Mouse (Mus musculus) forebrain, postnatal 0 days (tissue): Measurements from ENCODE around the gene Tpcn2. TPM values are rescaled to one million over a fixed set of nuclear protein-coding genes. Genes with fewer than 3 reads are reported as not detected.

Experiments
- ATAC-seq: fragments of 200-750 bp; cut with Nextera tagmentation; 2 replicates; pipeline ENCODE4 v1.8.0; 2017; ENCODE audit warnings: mild to moderate bottlenecking, moderate library complexity
- DNase-seq: peaks from one replicate; pipeline ENCODE4 v3.0.0-alpha.2; 2015
- H3K27ac ChIP-seq: fragments of 300-500 bp; sonication (generic); 2 replicates; pipeline ENCODE4 v1.5.1; 2014; ENCODE audit warnings: low read depth, mild to moderate bottlenecking, antibody characterized with exemption, low read length, moderate library complexity, mixed read lengths
- H3K27me3 ChIP-seq: fragments of 300-500 bp; sonication (generic); 2 replicates; pipeline ENCODE4 v1.6.1; 2014; ENCODE audit warnings: mild to moderate bottlenecking, low read length, mixed read lengths; ENCODE audit not compliant: insufficient read depth
- H3K36me3 ChIP-seq: fragments of 300-500 bp; sonication (generic); 2 replicates; pipeline ENCODE4 v1.6.1; 2014; ENCODE audit warnings: mild to moderate bottlenecking, moderate library complexity; ENCODE audit not compliant: insufficient read depth
- H3K4me1 ChIP-seq: fragments of 300-500 bp; sonication (generic); 2 replicates; pipeline ENCODE4 v1.6.1; 2014; ENCODE audit warnings: antibody characterized with exemption; ENCODE audit not compliant: insufficient read depth
- H3K4me2 ChIP-seq: fragments of 300-500 bp; sonication (generic); 2 replicates; pipeline ENCODE4 v1.6.1; 2014; ENCODE audit warnings: low read depth, mild to moderate bottlenecking, moderate library complexity
- H3K4me3 ChIP-seq: fragments of 300-500 bp; sonication (generic); 2 replicates; pipeline ENCODE4 v1.5.1; 2014; ENCODE audit warnings: low read depth, low read length, mixed read lengths
- H3K9ac ChIP-seq: fragments of 300-500 bp; sonication (generic); 2 replicates; pipeline ENCODE4 v1.6.1; 2014; ENCODE audit warnings: mild to moderate bottlenecking
- H3K9me3 ChIP-seq: fragments of 300-500 bp; sonication (generic); 2 replicates; pipeline ENCODE4 v1.6.1; 2016; ENCODE audit warnings: low read length
- CTCF ChIP-seq: sonication (generic); IDR thresholded peaks from 2 replicates; pipeline ENCODE4 v1.5.1; 2016; ENCODE audit warnings: antibody characterized with exemption, control low read depth, low read depth
- WGBS: fragments of 180-500 bp; shearing (Covaris S2); extraction: QIAGEN DNeasy Blood & Tissue Kit; methylation state at CpG from one replicate; pipeline ENCODE4 v1.1.7; 2014; 5-methylcytosine and 5-hydroxymethylcytosine counted together
- polyA plus RNA-seq: library from polyadenylated mRNA; unstranded; fragments of >200 nt; fragmentation: Nextera tagmentation; extraction: Ambion mirVana; gene quantifications from 2 replicates; pipeline ENCODE4 v1.2.1, GENCODE M21; 2015
- total RNA-seq: library from RNA; depleted of rRNA; stranded (reverse); fragments of >200 nt; gene quantifications from 2 replicates; pipeline ENCODE4 v1.2.3, GENCODE M21; 2014

The Tpcn2 gene
- total and polyA plus RNA-seq, 2 experiments from 2014 or later: 1.3 to 2.5 TPM

DNA sequence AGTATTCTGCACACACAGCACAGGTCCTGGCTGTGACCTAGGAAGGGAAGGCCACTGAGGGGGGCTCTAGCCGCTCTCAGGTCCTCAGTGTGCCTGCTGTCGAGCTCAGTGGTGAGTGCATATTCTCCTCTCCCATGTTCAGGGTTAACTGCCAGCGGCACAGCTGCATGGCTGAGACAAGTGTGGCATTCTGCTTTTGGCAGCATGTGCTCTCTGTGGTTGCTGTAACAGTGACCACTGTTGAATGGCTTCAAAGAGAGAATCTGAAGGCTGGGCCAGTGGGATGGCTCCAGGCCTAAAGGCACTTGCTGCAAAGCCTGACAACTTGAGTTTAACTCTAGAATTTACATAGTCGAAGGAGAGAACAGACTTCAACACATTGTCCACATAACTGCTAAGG, 33.7 kb upstream of the Tpcn2 start:
- no peak for TF ChIP-seq CTCF
- Histone ChIP-seq H3K27me3 (no peaks in the 10 kb centered on the region), H3K27ac (no peak overlapping the region), H3K4me1 (no peaks in the 10 kb centered on the region), H3K36me3 (no peaks in the 10 kb centered on the region), H3K9ac (no peak overlapping the region), H3K9me3 (no peaks in the 10 kb centered on the region), H3K4me3 (no peak overlapping the region), H3K4me2 (no peak overlapping the region)
- 51% methylated on average over 4 of the region's 4 CpGs for WGBS
- ATAC-seq (peak; percentile 40; the same call in 1 of the 2 replicates), DNase-seq (no peak)

DNA sequence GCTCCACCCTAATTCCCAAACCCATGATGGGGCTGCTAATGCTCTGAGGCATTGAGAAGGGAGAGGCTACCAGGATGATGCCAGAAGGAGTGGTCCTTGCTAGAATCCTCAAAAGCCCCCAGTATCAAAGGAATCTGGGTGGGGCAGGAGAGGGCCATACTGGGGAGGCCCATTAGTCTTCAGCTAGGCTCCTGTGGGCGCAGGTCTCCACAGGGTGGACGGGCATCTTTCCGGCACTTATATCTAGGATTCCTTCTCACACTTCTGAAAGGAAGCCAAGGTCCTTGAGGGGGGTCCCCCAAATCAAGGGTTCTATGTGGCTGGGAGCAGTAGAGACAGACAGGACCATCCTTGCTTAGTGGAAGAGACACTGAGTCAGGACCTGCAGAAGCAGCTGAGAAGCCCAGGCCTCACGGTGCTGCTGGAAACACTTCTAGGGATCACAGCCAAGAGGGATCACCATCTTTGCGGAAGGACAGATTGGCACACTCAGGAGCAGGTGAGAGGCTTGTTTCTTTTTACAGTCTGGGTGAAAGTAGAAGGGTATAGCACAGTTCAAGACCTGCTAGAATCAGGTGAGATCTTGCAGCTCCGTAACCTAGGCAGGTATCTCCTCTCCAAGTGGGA, 31.1 kb upstream of the Tpcn2 start, which contains the start of gene Mrgprd:
Gene Mrgprd, plus strand, starts transcription at position 51 of the 627 bp plus-strand sequence.
- DNase-seq: no peak
- Histone ChIP-seq H3K4me3 (no peak within 1 kb of the TSS), H3K4me2 (no peak within 1 kb of the TSS), H3K9ac (no peak within 1 kb of the TSS), H3K9me3 (no peaks in the 10 kb centered on the region), H3K27me3 (no peaks in the 10 kb centered on the region), H3K4me1 (no peaks in the 10 kb centered on the region), H3K27ac (no peak within 1 kb of the TSS), H3K36me3 (no peaks in the 10 kb centered on the region)
- WGBS: 89% methylated on average over 6 of the region's 6 CpGs
- ATAC-seq: no peak
- TF ChIP-seq CTCF: no peak

DNA sequence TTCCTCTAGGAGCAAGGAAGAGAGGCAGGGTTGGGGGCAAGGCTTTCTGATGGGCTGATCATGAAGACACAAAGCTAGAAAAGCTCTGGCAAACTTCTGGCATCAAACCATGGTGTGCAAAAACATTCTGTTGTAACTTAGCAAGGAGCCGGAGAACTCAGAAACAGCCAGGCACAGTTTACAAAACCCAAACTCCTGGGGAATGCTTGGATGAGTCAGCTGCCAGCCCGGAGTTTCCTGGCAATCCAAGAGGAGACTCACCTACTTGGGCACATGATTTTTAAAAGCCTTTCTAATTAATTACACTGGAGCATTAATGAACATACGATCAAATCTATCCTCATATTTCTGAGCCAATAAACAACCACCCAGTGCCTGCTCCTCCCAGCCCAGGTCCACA, 28.3 kb upstream of the Tpcn2 start:
- Histone ChIP-seq H3K9me3 (no peaks in the 10 kb centered on the region), H3K9ac (no peak overlapping the region), H3K4me3 (no peak overlapping the region), H3K4me1 (no peaks in the 10 kb centered on the region), H3K36me3 (no peaks in the 10 kb centered on the region), H3K27ac (no peak overlapping the region), H3K27me3 (no peaks in the 10 kb centered on the region), H3K4me2 (no peak overlapping the region)
- TF ChIP-seq CTCF: no peak
- DNase-seq (no peak), ATAC-seq (no peak)
- 75% methylated on average over 3 of the region's 3 CpGs for WGBS

DNA sequence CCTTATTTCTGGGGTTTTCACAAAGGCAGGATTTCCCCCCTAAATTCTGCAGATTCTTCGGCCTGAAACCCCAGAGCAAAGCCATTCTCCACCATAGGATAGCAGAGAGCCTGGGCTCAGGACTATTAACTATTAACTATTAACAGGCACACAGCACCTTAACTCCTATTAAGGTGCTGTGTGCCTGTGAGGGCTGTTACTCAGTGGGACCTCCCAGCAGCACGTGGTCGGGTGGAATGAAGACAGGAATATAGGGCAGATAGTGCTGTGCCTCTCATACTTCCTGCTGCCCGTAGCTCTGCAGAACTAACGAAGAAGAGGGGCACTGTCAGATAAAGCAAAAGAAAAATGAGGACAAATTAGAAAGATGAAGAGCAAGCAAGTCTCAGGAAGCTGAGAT, 26.7 kb upstream of the Tpcn2 start:
- H3K36me3 ChIP-seq: no peaks in the 10 kb centered on the region
- H3K4me2 ChIP-seq: no peak overlapping the region
- TF ChIP-seq CTCF: no peak
- WGBS: 75% methylated on average over 5 of the region's 5 CpGs
- no peak overlapping the region for H3K9ac ChIP-seq
- DNase-seq (no peak), ATAC-seq (no peak)
- H3K27ac ChIP-seq: no peak overlapping the region
- H3K4me3 ChIP-seq: no peak overlapping the region
- H3K4me1 ChIP-seq: no peaks in the 10 kb centered on the region
- no peaks in the 10 kb centered on the region for H3K27me3 ChIP-seq
- no peaks in the 10 kb centered on the region for H3K9me3 ChIP-seq

DNA sequence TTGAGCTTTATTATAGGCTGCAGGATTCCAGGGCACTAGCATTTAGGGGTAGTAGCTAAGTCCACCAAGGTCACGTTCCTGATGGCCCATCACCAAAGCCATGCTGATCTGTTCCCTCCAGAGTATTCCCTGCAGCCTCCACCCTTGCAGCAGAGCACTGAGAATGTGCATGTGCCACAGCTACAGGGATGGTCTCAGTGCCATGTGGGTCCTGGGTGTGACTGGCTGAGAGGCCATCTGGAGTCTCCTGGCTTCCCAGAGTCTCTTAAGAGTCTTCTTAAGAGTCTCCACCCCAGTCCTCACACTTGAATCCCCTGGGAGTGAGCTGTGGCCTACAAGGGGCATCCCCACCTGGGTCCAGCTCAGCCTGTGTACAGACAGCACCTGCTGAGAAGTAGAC, 26.1 kb upstream of the Tpcn2 start:
- H3K4me2 ChIP-seq: no peak overlapping the region
- H3K9me3 ChIP-seq: no peaks in the 10 kb centered on the region
- ATAC-seq: no peak
- TF ChIP-seq CTCF: no peak
- no peaks in the 10 kb centered on the region for H3K36me3 ChIP-seq
- H3K27ac ChIP-seq: no peak overlapping the region
- H3K9ac ChIP-seq: no peak overlapping the region
- H3K4me3 ChIP-seq: no peak overlapping the region
- no peak for DNase-seq
- WGBS: 79% methylated on average over 1 of the region's 1 CpGs
- H3K27me3 ChIP-seq: no peaks in the 10 kb centered on the region
- H3K4me1 ChIP-seq: no peaks in the 10 kb centered on the region

DNA sequence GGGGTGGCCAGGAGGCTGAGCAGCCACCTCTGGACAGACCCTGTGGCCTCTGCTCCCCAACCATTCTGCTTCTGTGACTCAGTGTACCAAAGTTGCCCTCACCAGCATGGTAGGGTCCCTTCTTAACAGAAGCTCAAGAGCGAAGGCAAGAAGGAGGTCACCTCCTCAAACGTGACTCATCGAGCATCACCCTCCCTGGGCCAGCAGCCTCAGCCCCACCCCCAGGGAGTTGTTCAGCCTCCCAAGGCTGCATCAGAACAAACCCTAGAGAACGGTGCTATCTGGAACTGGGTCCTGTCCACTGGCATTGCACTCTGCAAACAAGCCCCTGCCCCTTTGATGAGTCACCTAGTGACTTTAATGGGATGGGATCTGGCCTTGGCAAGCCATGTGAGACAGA, 25.1 kb upstream of the Tpcn2 start:
- Histone ChIP-seq H3K9me3 (no peaks in the 10 kb centered on the region), H3K4me2 (no peak overlapping the region), H3K4me3 (no peak overlapping the region), H3K27ac (no peak overlapping the region), H3K27me3 (no peaks in the 10 kb centered on the region), H3K36me3 (no peaks in the 10 kb centered on the region), H3K9ac (no peak overlapping the region), H3K4me1 (no peaks in the 10 kb centered on the region)
- TF ChIP-seq CTCF: no peak
- ATAC-seq (no peak), DNase-seq (no peak)
- WGBS: 75% methylated on average over 4 of the region's 4 CpGs

DNA sequence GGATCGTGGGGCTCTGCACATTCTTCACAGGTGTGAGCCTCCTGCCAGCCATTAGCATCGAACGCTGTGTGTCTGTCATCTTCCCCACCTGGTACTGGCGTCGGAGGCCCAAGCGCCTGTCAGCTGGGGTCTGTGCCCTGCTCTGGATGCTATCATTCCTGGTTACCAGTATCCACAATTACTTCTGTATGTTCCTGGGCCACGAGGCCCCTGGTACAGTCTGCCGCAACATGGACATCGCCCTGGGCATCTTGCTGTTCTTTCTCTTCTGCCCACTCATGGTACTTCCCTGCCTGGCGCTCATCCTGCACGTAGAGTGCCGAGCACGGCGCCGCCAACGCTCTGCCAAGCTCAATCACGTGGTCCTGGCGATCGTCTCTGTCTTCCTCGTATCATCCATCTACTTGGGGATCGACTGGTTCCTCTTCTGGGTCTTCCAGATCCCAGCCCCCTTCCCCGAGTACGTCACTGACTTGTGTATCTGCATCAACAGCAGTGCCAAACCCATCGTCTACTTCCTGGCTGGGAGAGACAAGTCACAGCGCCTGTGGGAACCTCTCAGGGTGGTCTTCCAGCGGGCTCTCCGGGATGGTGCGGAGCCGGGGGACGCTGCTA, 24.4 kb upstream of the Tpcn2 start:
- 85% methylated on average over 30 of the region's 30 CpGs for WGBS
- ATAC-seq (no peak), DNase-seq (no peak)
- Histone ChIP-seq H3K9ac (no peak overlapping the region), H3K9me3 (no peaks in the 10 kb centered on the region), H3K27ac (no peak overlapping the region), H3K4me2 (no peak overlapping the region), H3K36me3 (no peaks in the 10 kb centered on the region), H3K27me3 (no peaks in the 10 kb centered on the region), H3K4me3 (no peak overlapping the region), H3K4me1 (no peaks in the 10 kb centered on the region)
- no peak for TF ChIP-seq CTCF
